Mouse (Mus musculus) lung, adult 18-20 months (tissue): Measurements from ENCODE around the gene Vnn3.

Source experiments
- DNase-seq, 2 experiments: peaks; one replicate each; pipeline ENCODE4 v3.0.0; 2022; ENCODE audit warnings: mixed read lengths in 2 of 2

Gene Vnn3

GRCm38 (mm10) chr10:23851228-23851912 is at the start of gene Vnn3:
TSS of gene Vnn3 (plus strand) at chr10:23851462.
- DNase-seq, result peak in 1 of 2 experiments; percentile 52

- DNase-seq, result no peak
Observed at GRCm38 (mm10) chr10:23802911-23803310, 48.4 kb upstream of the Vnn3 start.

GRCm38 (mm10) chr10:23804665-23805064 is 46.6 kb upstream of the Vnn3 start:
- DNase-seq, result no peak

- no peak for DNase-seq
Observed at GRCm38 (mm10) chr10:23806201-23806600, 45.1 kb upstream of the Vnn3 start.

- DNase-seq, result peak; percentile 35 to 50
Observed at GRCm38 (mm10) chr10:23811635-23812437, 39.4 kb upstream of the Vnn3 start.

- no peak for DNase-seq
Observed at GRCm38 (mm10) chr10:23812438-23812759, 38.9 kb upstream of the Vnn3 start.

- DNase-seq, result peak in 1 of 2 experiments; percentile 19
Observed at GRCm38 (mm10) chr10:23812852-23813766, 38.2 kb upstream of the Vnn3 start.

- DNase-seq, result peak; percentile 40 to 64
Observed at GRCm38 (mm10) chr10:23815168-23815567, 36.1 kb upstream of the Vnn3 start.

- no peak for DNase-seq
Observed at GRCm38 (mm10) chr10:23816241-23816640, 35.0 kb upstream of the Vnn3 start.

GRCm38 (mm10) chr10:23826516-23826915 is 24.7 kb upstream of the Vnn3 start:
- DNase-seq, result no peak

- no peak for DNase-seq
Observed at GRCm38 (mm10) chr10:23836003-23836964, 15.0 kb upstream of the Vnn3 start.

GRCm38 (mm10) chr10:23837115-23837514 is 14.1 kb upstream of the Vnn3 start:
- no peak for DNase-seq

GRCm38 (mm10) chr10:23838910-23839309 is 12.4 kb upstream of the Vnn3 start:
- DNase-seq, result no peak

- peak; percentile 67 to 73 for DNase-seq
Observed at GRCm38 (mm10) chr10:23839368-23839767, 11.9 kb upstream of the Vnn3 start.

- DNase-seq, result no peak
Observed at GRCm38 (mm10) chr10:23840496-23840895, 10.8 kb upstream of the Vnn3 start.

- peak; percentile 43 to 80 for DNase-seq
Observed at GRCm38 (mm10) chr10:23852096-23852495, 834 bp downstream of the Vnn3 start.

- DNase-seq, result no peak
Observed at GRCm38 (mm10) chr10:23864362-23865312, 13.4 kb downstream of the Vnn3 start.

GRCm38 (mm10) chr10:23880695-23881094 is 29.4 kb downstream of the Vnn3 start:
- peak in 1 of 2 experiments; percentile 23 for DNase-seq

- DNase-seq, result no peak
Observed at GRCm38 (mm10) chr10:23884910-23885309, 33.6 kb downstream of the Vnn3 start.

- DNase-seq, result no peak
Observed at GRCm38 (mm10) chr10:23886060-23886459, 34.8 kb downstream of the Vnn3 start.

- DNase-seq, result peak in 1 of 2 experiments; percentile 9
Observed at GRCm38 (mm10) chr10:23892987-23893386, 41.7 kb downstream of the Vnn3 start.
